Mouse (Mus musculus): ENCODE measurements at regions not wholly inside any gene's neighbourhood (a gene's known extent, or its start where the extent isn't known, plus 50 kb on each side); places are given as distances from the start of the nearest gene placed in this dataset.

DNA sequence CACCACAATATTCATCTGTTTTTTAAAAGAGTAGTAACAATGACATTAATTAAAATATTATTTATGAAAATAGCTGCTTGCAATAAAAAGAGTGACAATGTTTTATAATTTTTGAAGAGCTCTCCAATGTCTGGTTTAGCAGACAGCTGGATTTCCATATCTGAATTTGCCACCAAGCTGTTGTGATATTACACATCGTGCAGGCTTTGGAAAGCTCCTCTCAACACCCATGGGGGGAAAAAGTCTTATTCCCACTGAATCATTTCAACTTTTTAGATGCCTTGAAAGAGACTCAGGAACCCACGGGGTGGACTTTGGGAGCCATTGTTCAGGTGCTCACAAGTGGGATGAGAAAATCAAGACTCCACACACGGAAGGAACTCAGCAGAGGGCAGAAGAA lies 106.6 kb upstream of the Klf13 start:
- Histone ChIP-seq H3K9me3 (ENCODE audit: control insufficient read depth, low read length) (no peaks in the 10 kb centered on the region), H3K27me3 (replicated peaks; ENCODE audit: control insufficient read depth, insufficient read depth, low read length) (no peaks in the 10 kb centered on the region), H3K4me1 (replicated peaks; ENCODE audit: control insufficient read depth, insufficient read depth, low read length) (no peaks in the 10 kb centered on the region; the same call in 1 of the 2 replicates), H3K4me2 (ENCODE audit: low read length) (no peak overlapping the region), H3K27ac (ENCODE audit: low read depth) (no peak overlapping the region), H3K36me3 (ENCODE audit: control insufficient read depth, insufficient read depth, low read length) (no peaks in the 10 kb centered on the region), H3K9ac (ENCODE audit: low read length) (no peak overlapping the region), H3K4me3 (ENCODE audit: low read depth, low read length) (no peak overlapping the region)
- ATAC-seq (replicated peaks; ENCODE audit: low FRiP score, low TSS enrichment, low read depth) (no peak), DNase-seq (ENCODE audit: low spot score) (no peak)
- WGBS, result 79% methylated on average over 3 of the region's 3 CpGs

DNA sequence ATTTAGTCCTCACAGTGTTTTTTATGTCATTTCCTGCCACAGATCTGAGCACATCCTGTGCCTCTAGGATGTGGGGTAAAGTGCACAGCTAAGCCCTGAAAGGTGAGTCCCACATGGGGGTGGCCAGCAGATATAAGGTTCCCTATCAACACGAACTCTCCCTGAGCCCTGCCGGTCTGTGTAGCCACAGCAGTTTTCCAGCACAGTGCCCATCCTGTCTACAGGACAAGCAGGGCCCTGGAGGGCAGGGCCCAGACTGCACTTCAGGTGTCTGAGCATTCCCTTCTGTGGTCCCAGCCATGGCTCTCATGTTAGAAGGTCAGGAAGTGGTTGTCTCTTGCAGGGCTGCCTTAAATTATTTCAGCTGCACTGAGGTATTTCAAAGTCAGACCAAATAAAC lies 104.3 kb upstream of the Klf13 start:
- no peaks in the 10 kb centered on the region for H3K27me3 ChIP-seq (replicated peaks; ENCODE audit: control insufficient read depth, insufficient read depth, low read length)
- no peaks in the 10 kb centered on the region for H3K9me3 ChIP-seq (ENCODE audit: control insufficient read depth, low read length)
- DNase-seq (ENCODE audit: low spot score), result no peak
- no peak overlapping the region for H3K4me2 ChIP-seq (ENCODE audit: low read length)
- WGBS, result 45% methylated on average over 2 of the region's 2 CpGs
- no peak overlapping the region for H3K27ac ChIP-seq (ENCODE audit: low read depth)
- H3K4me3 ChIP-seq (ENCODE audit: low read depth, low read length), result no peak overlapping the region
- no peaks in the 10 kb centered on the region for H3K36me3 ChIP-seq (ENCODE audit: control insufficient read depth, insufficient read depth, low read length)
- no peaks in the 10 kb centered on the region; the same call in 1 of the 2 replicates for H3K4me1 ChIP-seq (replicated peaks; ENCODE audit: control insufficient read depth, insufficient read depth, low read length)
- H3K9ac ChIP-seq (ENCODE audit: low read length), result no peak overlapping the region
- no peak for ATAC-seq (replicated peaks; ENCODE audit: low FRiP score, low TSS enrichment, low read depth)

DNA sequence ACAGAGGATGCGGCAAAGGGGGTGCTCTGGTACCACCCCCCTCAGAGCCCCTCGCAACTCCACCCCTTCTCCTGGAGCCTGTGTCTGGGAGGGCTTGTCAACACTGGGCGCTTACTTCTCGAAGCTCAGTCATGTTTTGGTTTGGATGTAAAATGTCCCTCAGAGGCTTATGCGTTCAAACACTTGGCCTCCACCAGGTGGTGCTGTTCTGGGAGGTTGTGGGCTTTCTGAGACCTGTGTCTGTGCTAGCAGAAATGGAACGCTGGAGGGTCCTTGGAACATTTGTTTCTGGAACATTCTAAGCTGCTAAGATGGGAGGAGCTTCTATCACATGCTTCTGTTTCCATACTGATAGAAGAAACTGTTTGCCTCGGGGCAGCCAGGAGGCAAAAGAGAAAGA lies 102.6 kb upstream of the Klf13 start:
- 94% methylated on average over 7 of the region's 7 CpGs for WGBS
- no peaks in the 10 kb centered on the region for H3K4me1 ChIP-seq (replicated peaks; ENCODE audit: control insufficient read depth, insufficient read depth, low read length)
- no peaks in the 10 kb centered on the region for H3K9me3 ChIP-seq (ENCODE audit: control insufficient read depth, low read length)
- no peak overlapping the region for H3K4me2 ChIP-seq (ENCODE audit: low read length)
- no peak overlapping the region for H3K4me3 ChIP-seq (ENCODE audit: low read depth, low read length)
- H3K27me3 ChIP-seq (replicated peaks; ENCODE audit: control insufficient read depth, insufficient read depth, low read length), result no peaks in the 10 kb centered on the region
- no peak for ATAC-seq (replicated peaks; ENCODE audit: low FRiP score, low TSS enrichment, low read depth)
- H3K36me3 ChIP-seq (ENCODE audit: control insufficient read depth, insufficient read depth, low read length), result no peaks in the 10 kb centered on the region
- no peak for DNase-seq (ENCODE audit: low spot score)
- no peak overlapping the region for H3K27ac ChIP-seq (ENCODE audit: low read depth)
- H3K9ac ChIP-seq (ENCODE audit: low read length), result no peak overlapping the region

DNA sequence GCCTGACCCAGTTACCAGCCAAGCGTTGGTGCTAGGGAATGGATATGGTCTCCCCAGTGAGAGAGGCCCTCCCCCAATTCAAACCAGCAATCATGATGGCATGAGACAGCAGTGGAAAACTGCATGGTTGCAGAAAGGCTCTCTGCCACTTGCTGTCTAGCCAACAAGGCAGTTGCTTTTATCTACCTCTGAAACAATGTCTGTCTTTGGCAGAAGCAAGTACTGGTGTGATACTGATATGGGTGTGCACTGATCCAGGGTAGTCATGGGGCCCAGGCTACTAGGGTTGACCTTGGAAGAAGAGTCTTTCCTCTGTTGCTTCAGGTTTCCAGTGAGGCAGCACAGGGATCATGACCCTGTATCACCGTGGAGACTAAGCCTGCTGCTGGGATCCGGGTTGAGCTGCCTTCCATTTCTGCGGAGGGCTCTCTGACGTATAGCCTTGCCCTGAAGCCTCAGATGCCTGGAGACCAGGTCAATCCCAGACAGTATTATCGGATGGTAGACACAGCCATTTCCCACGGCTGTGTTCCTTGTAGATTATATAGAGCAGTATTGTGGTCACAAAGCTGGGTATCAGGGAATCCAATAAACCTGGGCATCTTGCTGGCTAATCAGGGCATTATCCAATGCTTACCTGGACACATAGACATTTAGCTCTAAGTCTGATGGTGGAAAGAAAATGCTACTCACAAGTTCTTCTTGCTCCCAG lies 101.5 kb upstream of the Klf13 start:
- no peak for DNase-seq (ENCODE audit: low spot score)
- Histone ChIP-seq H3K9ac (ENCODE audit: low read length) (no peak overlapping the region), H3K27ac (ENCODE audit: low read depth) (no peak overlapping the region), H3K27me3 (replicated peaks; ENCODE audit: control insufficient read depth, insufficient read depth, low read length) (no peaks in the 10 kb centered on the region), H3K36me3 (ENCODE audit: control insufficient read depth, insufficient read depth, low read length) (no peaks in the 10 kb centered on the region), H3K4me2 (ENCODE audit: low read length) (no peak overlapping the region), H3K4me1 (replicated peaks; ENCODE audit: control insufficient read depth, insufficient read depth, low read length) (0 out of 2 replicates have a peak, but pooled peaks cover under 1% of the 10 kb centered on the region), H3K9me3 (ENCODE audit: control insufficient read depth, low read length) (no peaks in the 10 kb centered on the region), H3K4me3 (ENCODE audit: low read depth, low read length) (no peak overlapping the region)
- ATAC-seq (replicated peaks; ENCODE audit: low FRiP score, low TSS enrichment, low read depth), result no peak
- WGBS, result 74% methylated on average over 7 of the region's 7 CpGs

DNA sequence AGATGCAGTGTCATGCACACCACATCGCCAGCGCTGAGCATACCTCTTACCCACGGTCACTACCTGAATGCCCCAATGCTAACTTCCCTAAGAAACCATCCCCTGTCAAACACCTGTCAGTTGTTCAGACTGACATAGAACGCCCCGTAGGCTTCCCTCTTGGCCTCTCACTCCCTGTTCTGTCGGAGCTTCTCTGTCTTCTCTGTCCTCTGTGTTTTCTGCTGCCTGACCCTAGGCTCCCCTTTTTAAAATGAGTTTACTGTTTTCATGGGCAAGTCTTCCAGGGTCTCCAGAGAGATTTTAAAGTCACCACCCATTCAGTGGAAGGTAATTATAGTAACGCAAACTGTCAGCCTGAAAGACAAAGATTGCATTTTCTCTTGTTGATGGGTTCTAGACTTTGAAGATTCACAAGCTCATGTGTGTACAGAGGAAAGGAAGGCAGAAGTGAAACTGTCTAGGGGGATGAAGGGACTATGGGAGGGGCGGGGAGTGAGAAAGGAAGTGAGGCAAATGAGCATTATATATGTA lies 99.1 kb upstream of the Klf13 start:
- Histone ChIP-seq H3K4me3 (ENCODE audit: low read depth, low read length) (no peak overlapping the region), H3K4me2 (ENCODE audit: low read length) (no peak overlapping the region), H3K4me1 (replicated peaks; ENCODE audit: control insufficient read depth, insufficient read depth, low read length) (0 out of 2 replicates have a peak, but pooled peaks cover 7% of the 10 kb centered on the region), H3K27me3 (replicated peaks; ENCODE audit: control insufficient read depth, insufficient read depth, low read length) (no peaks in the 10 kb centered on the region), H3K36me3 (ENCODE audit: control insufficient read depth, insufficient read depth, low read length) (no peaks in the 10 kb centered on the region), H3K27ac (ENCODE audit: low read depth) (no peak overlapping the region), H3K9me3 (ENCODE audit: control insufficient read depth, low read length) (no peaks in the 10 kb centered on the region), H3K9ac (ENCODE audit: low read length) (no peak overlapping the region)
- DNase-seq (ENCODE audit: low spot score), result no peak
- 83% methylated on average over 8 of the region's 8 CpGs for WGBS
- ATAC-seq (replicated peaks; ENCODE audit: low FRiP score, low TSS enrichment, low read depth), result no peak

DNA sequence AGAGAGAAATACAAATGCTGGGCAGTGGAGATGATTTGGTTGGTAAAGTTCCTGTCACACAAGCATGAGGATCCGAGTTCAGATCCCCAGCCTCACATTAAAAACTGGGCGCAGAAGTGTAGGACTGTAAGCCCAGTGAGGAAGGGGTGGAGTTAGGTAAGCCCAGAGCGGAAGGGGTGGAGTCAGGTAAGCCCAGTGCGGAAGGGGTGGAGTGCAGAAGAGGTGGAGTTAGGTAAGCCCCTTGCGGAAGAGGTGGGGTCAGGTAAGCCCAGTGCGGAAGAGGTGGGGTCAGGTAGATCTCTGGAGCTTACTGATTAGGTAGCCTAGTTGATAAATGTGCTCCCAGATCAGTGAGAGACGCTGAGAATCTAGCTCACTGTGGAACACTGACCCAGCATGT lies 97.4 kb upstream of the Klf13 start:
- Histone ChIP-seq H3K4me3 (ENCODE audit: low read depth, low read length) (no peak overlapping the region), H3K9ac (ENCODE audit: low read length) (no peak overlapping the region), H3K4me1 (replicated peaks; ENCODE audit: control insufficient read depth, insufficient read depth, low read length) (0 out of 2 replicates have a peak, but pooled peaks cover 10% of the 10 kb centered on the region), H3K27ac (ENCODE audit: low read depth) (no peak overlapping the region), H3K27me3 (replicated peaks; ENCODE audit: control insufficient read depth, insufficient read depth, low read length) (no peaks in the 10 kb centered on the region), H3K36me3 (ENCODE audit: control insufficient read depth, insufficient read depth, low read length) (no peaks in the 10 kb centered on the region), H3K9me3 (ENCODE audit: control insufficient read depth, low read length) (no peaks in the 10 kb centered on the region), H3K4me2 (ENCODE audit: low read length) (no peak overlapping the region)
- DNase-seq (ENCODE audit: low spot score) (no peak), ATAC-seq (replicated peaks; ENCODE audit: low FRiP score, low TSS enrichment, low read depth) (no peak)
- 88% methylated on average over 7 of the region's 7 CpGs for WGBS

DNA sequence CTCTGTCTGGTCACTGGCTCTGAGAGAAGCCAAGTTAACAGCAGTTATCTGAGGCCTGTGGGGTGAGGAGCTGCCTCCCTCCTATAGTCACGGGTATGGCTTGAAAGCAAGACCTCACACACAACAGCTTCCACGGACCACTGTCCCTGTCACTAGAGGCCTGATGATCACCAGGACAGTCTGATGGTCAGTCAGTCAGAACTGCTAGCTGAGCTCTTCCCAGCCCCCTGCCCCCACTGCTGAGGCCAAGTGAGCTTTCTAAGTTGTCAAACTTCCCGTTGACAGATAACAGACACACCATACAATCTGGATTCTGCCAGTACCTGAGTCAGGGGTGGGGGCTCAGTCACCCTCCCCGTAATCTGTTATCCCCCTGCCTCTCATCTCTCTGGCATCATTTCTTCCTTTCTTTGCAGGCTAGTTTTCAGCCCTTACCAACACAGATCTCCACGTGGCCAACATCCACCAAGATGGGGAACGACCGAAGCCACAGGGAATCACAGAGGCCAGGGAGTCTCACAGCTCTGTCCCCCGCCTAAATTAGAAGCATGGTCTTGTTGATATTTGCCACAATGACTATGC lies 96.4 kb upstream of the Klf13 start:
- Histone ChIP-seq H3K9me3 (ENCODE audit: control insufficient read depth, low read length) (no peaks in the 10 kb centered on the region), H3K4me3 (ENCODE audit: low read depth, low read length) (no peak overlapping the region), H3K4me2 (ENCODE audit: low read length) (no peak overlapping the region), H3K4me1 (replicated peaks; ENCODE audit: control insufficient read depth, insufficient read depth, low read length) (0 out of 2 replicates have a peak, but pooled peaks cover 10% of the 10 kb centered on the region), H3K9ac (ENCODE audit: low read length) (no peak overlapping the region), H3K27ac (ENCODE audit: low read depth) (no peak overlapping the region), H3K27me3 (replicated peaks; ENCODE audit: control insufficient read depth, insufficient read depth, low read length) (no peaks in the 10 kb centered on the region), H3K36me3 (ENCODE audit: control insufficient read depth, insufficient read depth, low read length) (no peaks in the 10 kb centered on the region)
- 32% methylated on average over 8 of the region's 8 CpGs for WGBS
- DNase-seq (ENCODE audit: low spot score) (no peak), ATAC-seq (replicated peaks; ENCODE audit: low FRiP score, low TSS enrichment, low read depth) (no peak)

DNA sequence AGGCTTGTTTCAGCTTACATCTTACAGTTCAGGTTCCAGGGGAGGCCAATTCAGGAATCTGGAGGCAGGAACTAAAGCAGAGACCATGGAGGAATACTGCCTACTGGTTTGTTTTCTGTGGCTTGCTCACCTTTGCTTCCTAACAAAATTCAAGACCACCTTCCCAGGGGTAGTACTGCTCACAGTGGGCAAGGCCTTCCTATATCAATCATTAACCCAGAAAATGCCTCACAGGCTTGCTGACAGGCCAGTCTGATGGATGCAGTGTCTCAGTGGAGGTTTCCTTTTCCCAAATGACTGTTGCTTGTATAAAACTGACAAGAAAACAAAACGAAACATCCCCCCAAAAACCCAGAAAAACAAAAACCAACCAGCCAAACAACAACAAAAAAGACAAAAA lies 95.8 kb upstream of the Klf13 start:
- Histone ChIP-seq H3K4me1 (replicated peaks; ENCODE audit: control insufficient read depth, insufficient read depth, low read length) (0 out of 2 replicates have a peak, but pooled peaks cover 10% of the 10 kb centered on the region), H3K36me3 (ENCODE audit: control insufficient read depth, insufficient read depth, low read length) (no peaks in the 10 kb centered on the region), H3K9ac (ENCODE audit: low read length) (no peak overlapping the region), H3K4me3 (ENCODE audit: low read depth, low read length) (no peak overlapping the region), H3K27me3 (replicated peaks; ENCODE audit: control insufficient read depth, insufficient read depth, low read length) (no peaks in the 10 kb centered on the region), H3K9me3 (ENCODE audit: control insufficient read depth, low read length) (no peaks in the 10 kb centered on the region), H3K27ac (ENCODE audit: low read depth) (no peak overlapping the region), H3K4me2 (ENCODE audit: low read length) (no peak overlapping the region)
- DNase-seq (ENCODE audit: low spot score) (no peak), ATAC-seq (replicated peaks; ENCODE audit: low FRiP score, low TSS enrichment, low read depth) (no peak)
- 72% methylated on average over 1 of the region's 1 CpGs for WGBS

DNA sequence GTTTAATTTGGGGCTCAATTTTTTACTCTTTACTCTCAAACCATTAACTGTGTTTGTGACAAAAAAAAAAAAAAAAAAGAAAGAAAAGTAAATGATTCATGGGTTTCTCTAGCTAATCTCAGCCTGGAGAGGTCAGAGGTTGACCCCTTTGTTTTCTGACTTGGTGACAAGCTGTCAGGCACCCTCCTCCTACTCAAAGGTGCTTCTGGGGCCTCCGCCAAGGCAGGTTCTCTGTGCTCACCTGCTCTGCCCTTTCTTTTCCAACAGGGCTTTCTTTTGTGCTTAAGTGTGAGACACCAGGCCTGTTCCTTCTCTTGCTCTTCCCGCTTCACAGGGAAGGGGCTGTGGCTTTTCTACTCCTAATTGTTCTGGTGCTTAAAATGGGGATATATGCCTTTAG lies 94.7 kb upstream of the Klf13 start:
- H3K9ac ChIP-seq (ENCODE audit: low read length), result no peak overlapping the region
- 56% methylated on average over 2 of the region's 2 CpGs for WGBS
- H3K4me1 ChIP-seq (replicated peaks; ENCODE audit: control insufficient read depth, insufficient read depth, low read length), result 0 out of 2 replicates have a peak, but pooled peaks cover 10% of the 10 kb centered on the region
- no peak overlapping the region for H3K4me3 ChIP-seq (ENCODE audit: low read depth, low read length)
- H3K36me3 ChIP-seq (ENCODE audit: control insufficient read depth, insufficient read depth, low read length), result no peaks in the 10 kb centered on the region
- no peaks in the 10 kb centered on the region for H3K9me3 ChIP-seq (ENCODE audit: control insufficient read depth, low read length)
- ATAC-seq (replicated peaks; ENCODE audit: low FRiP score, low TSS enrichment, low read depth), result no peak
- DNase-seq (ENCODE audit: low spot score), result no peak
- H3K27ac ChIP-seq (ENCODE audit: low read depth), result no peak overlapping the region
- H3K27me3 ChIP-seq (replicated peaks; ENCODE audit: control insufficient read depth, insufficient read depth, low read length), result no peaks in the 10 kb centered on the region
- no peak overlapping the region for H3K4me2 ChIP-seq (ENCODE audit: low read length)
